Mouse (Mus musculus) megakaryocyte, embryonic 14.5 days (primary cell): ENCODE measurements around the gene Pik3r4. TPM values are rescaled to one million over a fixed set of nuclear protein-coding genes. Genes with fewer than 3 reads are reported as not detected.

ENCODE experiments used
- H3K27me3 ChIP-seq: replicated peaks from 2 replicates; pipeline ENCODE3; 2012; ENCODE audit warnings: inconsistent platforms
- H3K36me3 ChIP-seq: replicated peaks from 2 replicates; pipeline ENCODE3; 2012; ENCODE audit warnings: low read length, inconsistent platforms, mixed read lengths
- H3K4me1 ChIP-seq: 2 replicates; pipeline ENCODE4 v1.6.1; 2012; ENCODE audit warnings: inconsistent platforms
- H3K4me3 ChIP-seq: replicated peaks from 2 replicates; pipeline ENCODE3; 2012; ENCODE audit warnings: moderate library complexity, mild to moderate bottlenecking, inconsistent platforms
- H3K9me3 ChIP-seq: 2 replicates; pipeline ENCODE4 v1.6.1; 2012; ENCODE audit warnings: inconsistent platforms
- FLI1 ChIP-seq: IDR thresholded peaks from 2 replicates; pipeline ENCODE4 v1.6.1; 2012; ENCODE audit warnings: low read length, inconsistent platforms, mixed read lengths
- GATA1 ChIP-seq: IDR thresholded peaks from 3 replicates; pipeline ENCODE4 v1.6.1; 2012; ENCODE audit warnings: mixed read lengths, low read length, inconsistent platforms, borderline replicate concordance
- polyA plus RNA-seq: library from polyadenylated mRNA; stranded (reverse); fragments of >175 nt; gene quantifications from 2 replicates; pipeline ENCODE4 v1.2.3, GENCODE M21; 2012; ENCODE audit warnings: low replicate concordance; ENCODE audit not compliant: insufficient read depth

Pik3r4 gene
- polyA plus RNA-seq, 1 experiment, result 2.3 TPM

DNA sequence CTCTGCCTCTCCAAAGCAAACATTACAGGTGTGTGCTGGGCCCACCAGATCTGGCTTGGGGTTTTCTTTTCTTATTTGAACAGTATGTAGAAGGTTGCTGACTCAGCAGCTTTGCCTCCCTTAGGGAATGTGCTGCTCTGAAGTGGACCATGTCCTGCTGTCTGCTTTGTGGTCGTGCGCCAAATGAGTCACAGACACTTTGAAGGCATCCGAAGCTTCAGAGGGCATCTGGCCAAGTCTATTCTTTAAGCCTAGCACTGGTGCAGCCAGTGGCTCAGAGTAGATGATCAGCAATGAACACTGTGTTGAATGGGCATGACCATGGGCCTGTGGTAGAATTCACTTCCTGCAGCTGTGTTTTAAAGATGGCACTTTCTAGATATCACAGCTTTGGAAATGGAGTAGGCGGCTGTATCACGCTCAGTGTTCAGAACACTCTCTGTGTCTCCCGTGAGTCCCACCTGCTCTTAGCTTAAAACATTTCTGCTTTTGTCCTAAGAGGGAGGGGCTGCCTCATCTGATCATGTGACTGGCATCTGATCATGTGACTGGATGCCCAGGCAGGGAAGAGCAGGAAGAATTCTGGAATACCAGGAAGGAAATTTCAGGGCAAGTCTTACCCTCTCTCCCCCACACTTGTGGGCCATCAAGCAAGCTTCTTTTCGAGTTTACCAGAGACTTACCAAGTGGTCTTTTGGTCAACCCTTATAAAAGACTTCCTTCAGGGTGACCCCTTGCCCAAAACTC, 54.2 kb downstream of the Pik3r4 start:
- no peaks in the 10 kb centered on the region for H3K9me3 ChIP-seq
- no peaks in the 10 kb centered on the region for H3K4me1 ChIP-seq
- no peaks in the 10 kb centered on the region for H3K36me3 ChIP-seq
- H3K27me3 ChIP-seq, result no peaks in the 10 kb centered on the region
- TF ChIP-seq GATA1 (no peak), FLI1 (no peak)
- H3K4me3 ChIP-seq, result no peak overlapping the region

DNA sequence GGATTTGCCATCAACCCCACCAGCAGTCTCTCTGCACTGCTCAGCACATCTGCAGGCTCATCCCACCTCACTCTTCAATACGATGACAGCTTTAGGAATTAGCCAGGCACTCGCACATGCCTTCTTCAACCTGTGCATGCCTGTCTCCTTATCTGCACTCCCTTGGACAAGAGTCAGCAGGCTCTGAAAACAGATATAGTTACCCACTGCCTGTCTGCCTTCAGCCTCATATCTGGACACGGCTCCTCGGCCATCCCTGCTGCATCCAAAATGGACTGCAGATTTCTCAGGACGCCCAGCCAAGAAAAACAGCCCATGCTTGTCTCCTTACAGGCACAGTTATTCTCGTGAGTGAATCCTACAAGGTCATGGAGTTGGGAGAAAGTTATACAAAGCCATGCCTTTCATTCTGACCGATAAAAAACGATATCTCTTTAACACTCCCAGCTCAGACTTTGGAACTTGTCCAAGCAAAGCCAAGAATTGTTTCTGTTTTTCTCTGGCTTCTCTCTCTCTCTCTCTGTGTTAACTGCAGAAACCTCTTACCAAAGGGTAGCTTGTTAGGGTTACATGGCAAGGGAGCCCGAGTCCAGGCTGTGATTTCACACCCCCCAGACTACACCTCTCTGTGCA, 55.1 kb downstream of the Pik3r4 start:
- no peaks in the 10 kb centered on the region for H3K27me3 ChIP-seq
- H3K4me3 ChIP-seq, result no peak overlapping the region
- no peaks in the 10 kb centered on the region for H3K36me3 ChIP-seq
- H3K4me1 ChIP-seq, result no peaks in the 10 kb centered on the region
- TF ChIP-seq GATA1 (no peak), FLI1 (no peak)
- no peaks in the 10 kb centered on the region for H3K9me3 ChIP-seq

DNA sequence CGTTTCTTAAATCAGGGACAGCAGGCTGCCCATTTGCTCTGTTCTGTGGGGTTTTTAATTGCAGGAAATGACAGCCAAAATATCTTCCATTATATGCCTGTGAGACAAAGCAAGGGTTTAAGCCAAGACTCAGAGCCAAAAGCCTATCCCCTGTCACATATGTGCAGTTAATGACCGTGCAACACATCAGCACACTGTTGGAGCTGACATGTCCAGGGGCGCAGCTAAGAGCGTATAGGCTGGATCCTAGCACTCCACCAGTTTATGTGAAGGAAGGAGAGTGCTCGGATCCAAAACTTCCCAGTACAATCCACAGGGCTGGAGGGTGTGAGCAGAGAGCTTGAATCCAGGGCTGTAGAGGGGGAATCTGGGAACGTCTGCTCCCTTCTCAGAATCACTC, 57.9 kb downstream of the Pik3r4 start:
- Histone ChIP-seq H3K4me3 (no peak overlapping the region), H3K27me3 (no peaks in the 10 kb centered on the region), H3K4me1 (no peaks in the 10 kb centered on the region), H3K9me3 (no peaks in the 10 kb centered on the region), H3K36me3 (no peaks in the 10 kb centered on the region)
- TF ChIP-seq FLI1, result no peak
- TF ChIP-seq GATA1, result no peak

DNA sequence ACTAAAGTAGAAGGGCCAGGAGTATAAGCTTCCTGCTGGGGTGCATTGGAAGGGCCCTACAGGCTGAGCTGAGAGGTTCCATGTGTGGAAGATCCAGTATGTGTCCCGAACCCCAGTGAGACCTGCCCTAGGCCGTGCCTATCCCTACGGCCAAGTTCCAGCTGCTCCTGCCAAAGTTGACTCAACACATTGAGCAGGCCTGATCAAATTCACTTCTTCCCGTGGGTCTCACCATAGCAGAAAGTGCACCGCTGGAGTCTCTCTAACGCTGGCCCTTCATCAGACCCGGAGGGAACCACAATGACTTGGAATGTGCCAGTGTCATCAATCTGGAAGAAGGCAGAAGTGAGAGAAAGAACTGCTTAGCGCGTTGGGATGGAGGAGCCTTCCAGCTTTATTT, 59.2 kb downstream of the Pik3r4 start:
- Histone ChIP-seq H3K27me3 (no peaks in the 10 kb centered on the region), H3K4me1 (0 out of 2 replicates have a peak, but pooled peaks cover 3% of the 10 kb centered on the region), H3K4me3 (no peak overlapping the region), H3K36me3 (no peaks in the 10 kb centered on the region), H3K9me3 (no peaks in the 10 kb centered on the region)
- no peak for TF ChIP-seq GATA1
- no peak for TF ChIP-seq FLI1

DNA sequence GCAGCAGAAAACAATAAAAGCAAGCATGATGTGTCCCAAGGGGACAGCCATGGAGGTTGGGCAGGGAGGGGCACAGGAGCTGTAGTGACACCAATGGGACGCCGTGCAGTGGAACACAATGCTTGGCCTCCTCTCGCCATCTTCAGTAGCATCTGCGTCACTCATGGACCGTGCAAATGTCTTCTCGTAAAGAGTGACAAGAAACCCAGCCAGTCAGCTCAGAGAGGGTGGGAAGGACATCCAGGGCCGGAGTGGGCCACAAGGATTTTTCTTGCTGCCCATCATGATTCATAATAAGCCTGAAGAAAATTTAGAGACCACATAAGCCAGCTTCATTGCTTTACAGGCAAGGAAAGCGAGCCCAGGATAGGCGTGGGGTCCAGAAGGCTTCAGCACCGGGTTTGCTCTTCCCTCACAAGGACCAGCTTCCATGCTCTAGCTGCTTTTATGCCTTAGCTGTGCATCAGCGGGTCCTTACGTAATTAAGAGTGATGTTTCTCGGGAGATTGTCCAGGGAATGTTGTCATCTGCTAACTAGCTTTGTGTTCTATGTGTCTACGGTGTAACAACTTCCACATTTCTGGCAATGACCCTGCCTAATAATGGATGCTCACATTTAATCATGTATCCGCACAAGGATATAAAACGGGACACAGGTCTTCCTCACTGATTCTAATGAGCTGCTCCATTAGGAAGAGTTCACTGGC, 61.6 kb downstream of the Pik3r4 start:
- H3K9me3 ChIP-seq, result no peaks in the 10 kb centered on the region
- TF ChIP-seq FLI1, result no peak
- no peak for TF ChIP-seq GATA1
- H3K27me3 ChIP-seq, result peaks cover 2% of the 10 kb centered on the region
- H3K36me3 ChIP-seq, result no peaks in the 10 kb centered on the region
- H3K4me3 ChIP-seq, result no peak overlapping the region
- H3K4me1 ChIP-seq, result 0 out of 2 replicates have a peak, but pooled peaks cover 3% of the 10 kb centered on the region

DNA sequence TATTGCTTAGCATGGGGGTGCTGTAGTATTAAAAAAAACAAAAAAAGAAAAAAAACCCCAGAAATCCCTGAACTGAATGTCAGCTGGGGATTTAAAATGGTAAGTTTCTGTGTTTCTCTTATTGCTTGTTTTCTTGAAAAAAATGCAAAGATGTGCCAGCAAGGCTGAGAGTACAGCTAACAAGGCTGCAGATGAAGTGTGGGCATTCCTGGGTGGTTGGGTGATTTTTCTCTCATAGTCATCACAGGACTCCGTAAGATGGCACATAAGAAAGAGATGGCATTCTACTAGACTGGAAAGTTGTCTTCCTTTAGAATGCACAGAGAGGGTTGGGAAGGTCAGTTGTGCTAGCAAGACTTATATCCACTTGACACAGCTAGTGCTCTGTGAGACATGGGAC, 62.2 kb downstream of the Pik3r4 start:
- no peak for TF ChIP-seq FLI1
- H3K4me3 ChIP-seq, result no peak overlapping the region
- H3K9me3 ChIP-seq, result no peaks in the 10 kb centered on the region
- 0 out of 2 replicates have a peak, but pooled peaks cover 3% of the 10 kb centered on the region for H3K4me1 ChIP-seq
- H3K27me3 ChIP-seq, result peaks cover 2% of the 10 kb centered on the region
- H3K36me3 ChIP-seq, result no peaks in the 10 kb centered on the region

DNA sequence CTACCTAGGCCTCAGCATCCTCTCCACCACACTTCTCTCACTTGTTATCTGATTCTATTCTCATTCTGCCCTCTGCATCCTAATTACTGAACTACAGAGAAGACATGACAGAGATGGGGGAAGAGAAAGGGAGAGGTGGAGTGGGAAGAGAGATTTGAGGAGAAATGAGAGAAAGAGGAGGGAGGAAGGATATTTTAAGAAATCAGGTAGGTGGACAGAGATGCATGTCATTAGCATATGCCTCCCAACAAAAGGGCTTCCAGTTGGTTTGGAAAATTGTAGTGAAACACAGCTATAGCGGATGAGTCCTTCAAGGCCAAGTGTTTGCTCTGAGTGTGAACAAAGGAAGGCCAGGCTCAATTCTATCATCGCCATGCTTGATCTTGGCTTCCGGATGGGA, 69.3 kb downstream of the Pik3r4 start:
- Histone ChIP-seq H3K4me1 (no peaks in the 10 kb centered on the region), H3K9me3 (no peaks in the 10 kb centered on the region), H3K36me3 (no peaks in the 10 kb centered on the region), H3K4me3 (no peak overlapping the region), H3K27me3 (peaks cover 2% of the 10 kb centered on the region)
- TF ChIP-seq FLI1 (no peak), GATA1 (no peak)

DNA sequence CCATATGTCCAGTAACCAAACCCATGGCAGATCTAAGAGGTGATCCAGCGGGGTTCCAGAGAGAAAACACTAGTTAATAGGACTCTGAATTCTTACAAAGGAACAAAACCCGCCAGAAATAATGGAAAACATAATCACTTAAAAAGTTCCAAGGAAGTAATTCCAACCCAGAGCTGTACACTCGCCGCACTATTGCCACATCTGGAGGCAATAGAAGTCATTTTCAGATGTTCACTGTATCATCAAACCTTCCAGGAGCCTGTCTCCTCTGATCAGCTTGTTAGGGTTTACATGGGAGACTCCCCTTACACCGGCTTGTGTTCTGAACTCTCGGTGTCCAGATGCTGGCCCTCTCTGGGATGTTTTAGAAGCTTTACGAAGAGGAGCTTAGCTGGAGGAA, 76.6 kb downstream of the Pik3r4 start:
- no peak for TF ChIP-seq GATA1
- TF ChIP-seq FLI1, result no peak
- Histone ChIP-seq H3K4me3 (no peak overlapping the region), H3K27me3 (no peaks in the 10 kb centered on the region), H3K4me1 (no peaks in the 10 kb centered on the region), H3K9me3 (no peaks in the 10 kb centered on the region), H3K36me3 (no peaks in the 10 kb centered on the region)

DNA sequence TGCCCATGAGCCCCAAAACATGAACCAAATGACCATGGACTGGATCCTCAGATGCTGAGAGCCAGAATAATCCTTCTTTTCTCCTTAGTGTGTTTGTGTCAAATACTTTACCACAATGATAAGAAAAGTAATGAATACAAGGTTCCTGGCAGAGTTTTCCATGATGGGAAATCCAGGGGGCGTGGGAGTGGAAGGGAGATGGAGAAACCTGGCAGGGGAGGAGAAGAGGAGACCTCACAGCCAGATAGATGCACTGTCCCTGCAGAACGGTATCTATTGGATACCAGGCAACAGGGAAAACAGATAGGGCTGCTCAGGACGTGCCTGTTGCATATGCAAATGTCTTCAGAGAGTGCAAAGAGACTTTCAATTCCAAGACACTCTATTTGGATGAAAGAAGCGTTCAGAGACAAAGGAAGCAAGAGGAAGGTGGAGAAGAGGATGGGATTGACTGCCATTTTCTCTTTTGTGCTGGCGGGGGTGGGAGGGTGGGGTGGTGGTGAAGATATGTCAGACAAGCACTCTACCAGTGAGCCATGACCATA, 77.1 kb downstream of the Pik3r4 start:
- Histone ChIP-seq H3K4me1 (no peaks in the 10 kb centered on the region), H3K36me3 (no peaks in the 10 kb centered on the region), H3K27me3 (no peaks in the 10 kb centered on the region), H3K4me3 (no peak overlapping the region), H3K9me3 (no peaks in the 10 kb centered on the region)
- TF ChIP-seq GATA1 (no peak), FLI1 (no peak)

DNA sequence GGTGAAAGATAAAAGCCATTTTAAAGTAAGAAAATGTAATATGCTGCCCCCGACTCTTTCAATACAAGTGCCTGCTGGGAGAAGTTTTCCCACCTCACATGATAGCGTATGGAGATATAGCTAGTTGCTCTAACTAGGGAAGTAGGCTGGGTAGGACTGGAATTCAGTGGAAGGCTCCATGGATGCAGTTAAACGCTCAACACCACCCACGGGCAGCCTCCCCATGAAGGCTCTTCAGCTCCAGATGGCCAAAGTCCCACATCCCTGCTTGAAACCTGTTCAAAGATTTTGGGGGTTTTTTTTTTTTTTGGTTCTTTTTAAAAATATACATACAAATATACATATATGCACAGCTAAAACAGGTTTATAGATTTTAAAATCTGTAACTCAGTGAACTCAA, 77.7 kb downstream of the Pik3r4 start:
- H3K9me3 ChIP-seq, result no peaks in the 10 kb centered on the region
- no peaks in the 10 kb centered on the region for H3K4me1 ChIP-seq
- no peaks in the 10 kb centered on the region for H3K27me3 ChIP-seq
- H3K4me3 ChIP-seq, result no peak overlapping the region
- TF ChIP-seq FLI1, result no peak
- TF ChIP-seq GATA1, result no peak
- no peaks in the 10 kb centered on the region for H3K36me3 ChIP-seq
